Mouse (Mus musculus): ENCODE measurements around the gene Tldc1.

- TF ChIP-seq POLR2A (IDR thresholded peaks at IDR 0.05; ENCODE audit: low read depth, low read length) = no peak
- TF ChIP-seq CTCF (IDR thresholded peaks at IDR 0.05; ENCODE audit: extremely low read depth, insufficient read length, insufficient replicate concordance, low read depth, low read length) = no peak
Observed at GRCm38 (mm10) chr8:119755238-119756146, 22.7 kb downstream of the Tldc1 start.
